Mouse (Mus musculus): ENCODE measurements at regions not wholly inside any gene's neighbourhood (a gene's known extent, or its start where the extent isn't known, plus 50 kb on each side); places are given as distances from the start of the nearest gene placed in this dataset.

DNA sequence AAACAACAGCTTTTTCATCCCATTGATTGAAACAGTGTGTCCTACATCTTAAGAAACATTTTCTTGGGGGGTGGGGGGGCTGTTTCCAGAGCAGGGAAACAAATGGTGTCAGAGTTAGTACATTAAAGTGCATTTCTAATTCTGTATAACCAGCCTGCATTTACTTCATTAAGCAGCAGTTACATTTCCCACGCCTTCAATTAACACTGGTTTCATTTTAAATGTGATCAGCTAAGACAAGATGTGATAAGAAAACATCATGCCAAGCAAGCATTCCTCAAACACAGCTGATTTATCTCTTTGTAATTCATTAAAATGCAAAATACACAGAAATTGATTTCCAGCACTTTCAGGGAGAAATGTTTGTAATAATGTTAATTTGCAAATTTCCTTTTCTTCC lies 122.0 kb downstream of the Olfr1505 start:
- DNase-seq (ENCODE audit: low spot score in 2 of 2): no peak

- no peak for DNase-seq (ENCODE audit: low spot score in 2 of 2)
These were observed 122.5 kb downstream of the Olfr1505 start for GRCm38 (mm10) chr19:14035785-14036184.

- no peak for DNase-seq (ENCODE audit: low spot score in 2 of 2)
These were observed 123.4 kb downstream of the Olfr1505 start for GRCm38 (mm10) chr19:14036750-14037149.

DNA sequence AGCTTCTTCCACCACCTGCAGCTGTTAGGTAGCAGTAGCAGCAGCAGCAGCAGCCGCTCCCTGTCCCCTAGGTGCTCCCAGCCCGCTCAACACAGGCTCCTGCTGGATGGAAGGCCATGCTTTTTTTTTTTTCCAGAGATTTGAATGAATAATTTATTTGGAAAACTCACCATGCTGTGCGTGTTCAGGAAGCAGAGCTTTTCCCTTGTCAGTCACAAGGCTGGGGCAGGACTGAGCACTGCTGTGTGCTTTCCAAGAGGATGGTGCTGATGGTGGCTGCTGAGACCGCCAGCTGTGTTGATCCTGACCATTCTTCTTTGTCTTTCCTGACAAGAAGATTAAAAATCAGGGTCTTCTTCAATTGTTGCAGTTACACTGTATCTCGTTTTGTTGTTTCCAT lies 129.4 kb downstream of the Olfr1505 start:
- DNase-seq (ENCODE audit: low spot score in 2 of 2): no peak

- peak in 1 of 2 experiments; percentile 6 for DNase-seq (ENCODE audit: low spot score in 2 of 2)
These were observed 132.1 kb downstream of the Olfr1505 start for GRCm38 (mm10) chr19:14045456-14045855.

- no peak for DNase-seq (ENCODE audit: low spot score in 2 of 2)
These were observed 138.7 kb downstream of the Olfr1505 start for GRCm38 (mm10) chr19:14052052-14052451.

- DNase-seq (ENCODE audit: low spot score in 2 of 2): no peak
These were observed 167.2 kb downstream of the Olfr1505 start for GRCm38 (mm10) chr19:14080538-14080937.

DNA sequence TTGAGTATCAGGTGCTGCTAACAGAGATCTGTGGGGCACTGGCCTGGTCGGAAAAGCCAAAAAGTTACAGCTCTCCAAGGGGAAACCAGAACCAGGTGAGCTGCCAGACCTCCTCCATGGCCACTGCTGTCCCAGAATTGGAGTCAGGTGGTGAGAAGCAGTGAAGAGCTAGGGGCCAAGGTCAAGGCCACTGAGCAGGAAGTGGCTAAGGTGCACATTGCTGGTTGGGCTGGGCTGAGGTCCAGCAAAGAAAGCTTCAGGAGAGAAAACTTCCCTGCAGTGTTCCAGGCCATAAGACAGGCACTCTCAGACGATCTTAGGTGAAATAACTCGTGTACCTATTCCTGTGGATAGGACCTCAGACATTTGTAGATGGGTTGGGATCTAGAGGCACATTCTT lies 171.4 kb downstream of the Olfr1505 start:
- no peak for DNase-seq (ENCODE audit: low spot score in 2 of 2)

GRCm38 (mm10) chr19:14090106-14090505 lies 176.8 kb downstream of the Olfr1505 start:
- no peak for DNase-seq (ENCODE audit: low spot score in 2 of 2)

DNA sequence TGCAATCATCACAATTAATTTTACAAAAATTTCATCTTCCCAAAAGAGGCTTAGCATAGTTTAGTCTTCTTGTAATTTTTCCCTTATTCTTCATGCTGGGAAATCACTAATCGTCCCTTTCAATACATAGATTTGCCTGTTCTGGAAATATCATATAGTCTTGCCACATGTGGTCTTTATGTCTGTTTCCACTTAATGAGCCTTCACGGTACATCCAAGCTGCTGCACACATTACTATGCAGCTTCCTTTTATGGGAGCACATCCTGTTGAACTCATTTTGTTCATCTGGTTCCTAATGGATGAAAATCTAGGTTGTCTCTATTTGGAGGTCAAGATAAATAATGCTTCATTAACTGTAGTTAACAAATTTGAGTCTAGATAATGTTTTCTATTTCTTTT lies 180.9 kb downstream of the Olfr1505 start:
- no peak for DNase-seq (ENCODE audit: low spot score in 2 of 2)

DNA sequence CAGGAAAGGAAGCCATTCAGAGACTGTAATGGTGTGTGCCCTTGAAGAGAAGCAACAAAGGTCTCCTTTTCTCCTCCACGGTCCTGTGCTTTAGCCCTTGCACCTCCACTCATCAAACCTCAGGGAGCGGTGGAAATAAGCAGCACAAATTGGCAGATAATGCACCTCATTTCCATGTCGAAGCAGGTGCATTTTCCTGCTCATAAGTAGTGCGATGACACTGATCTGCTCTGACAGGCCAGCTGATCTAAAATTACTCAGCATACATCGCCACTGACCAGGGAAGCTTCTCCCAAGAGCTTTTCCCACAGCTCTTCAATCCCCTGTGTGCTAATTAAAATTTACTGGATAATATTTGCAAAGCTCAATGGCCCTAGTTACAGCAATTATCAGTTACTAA lies 182.9 kb downstream of the Olfr1505 start:
- DNase-seq (ENCODE audit: low spot score in 2 of 2): no peak

GRCm38 (mm10) chr19:14109091-14109490 lies 195.8 kb downstream of the Olfr1505 start:
- DNase-seq (ENCODE audit: low spot score in 2 of 2): no peak

GRCm38 (mm10) chr19:14123348-14124113 lies 210.2 kb downstream of the Olfr1505 start:
- no peak for DNase-seq (ENCODE audit: low spot score in 2 of 2)

- no peak for DNase-seq (ENCODE audit: low spot score in 2 of 2)
These were observed 211.0 kb downstream of the Olfr1505 start for GRCm38 (mm10) chr19:14124250-14124827.

DNA sequence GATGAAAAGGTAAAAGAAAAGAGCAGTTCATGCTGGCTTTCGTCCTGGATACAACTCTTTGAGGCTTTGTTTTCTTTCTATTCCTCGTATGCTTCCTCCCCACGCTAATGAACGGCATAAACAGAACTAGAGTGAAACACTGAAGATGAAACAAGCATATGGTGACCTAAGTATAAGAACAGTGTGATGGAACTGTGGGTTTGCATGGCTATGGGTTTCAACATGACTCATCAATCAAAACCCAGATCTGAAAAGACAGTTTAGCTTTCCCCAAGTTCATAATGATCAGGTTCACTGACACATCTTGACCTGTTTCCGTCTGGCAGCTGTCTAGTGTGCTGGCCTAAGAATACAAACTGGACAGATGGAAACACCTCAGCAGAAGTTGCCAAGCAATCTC lies 211.7 kb downstream of the Olfr1505 start:
- no peak for DNase-seq (ENCODE audit: low spot score in 2 of 2)

DNA sequence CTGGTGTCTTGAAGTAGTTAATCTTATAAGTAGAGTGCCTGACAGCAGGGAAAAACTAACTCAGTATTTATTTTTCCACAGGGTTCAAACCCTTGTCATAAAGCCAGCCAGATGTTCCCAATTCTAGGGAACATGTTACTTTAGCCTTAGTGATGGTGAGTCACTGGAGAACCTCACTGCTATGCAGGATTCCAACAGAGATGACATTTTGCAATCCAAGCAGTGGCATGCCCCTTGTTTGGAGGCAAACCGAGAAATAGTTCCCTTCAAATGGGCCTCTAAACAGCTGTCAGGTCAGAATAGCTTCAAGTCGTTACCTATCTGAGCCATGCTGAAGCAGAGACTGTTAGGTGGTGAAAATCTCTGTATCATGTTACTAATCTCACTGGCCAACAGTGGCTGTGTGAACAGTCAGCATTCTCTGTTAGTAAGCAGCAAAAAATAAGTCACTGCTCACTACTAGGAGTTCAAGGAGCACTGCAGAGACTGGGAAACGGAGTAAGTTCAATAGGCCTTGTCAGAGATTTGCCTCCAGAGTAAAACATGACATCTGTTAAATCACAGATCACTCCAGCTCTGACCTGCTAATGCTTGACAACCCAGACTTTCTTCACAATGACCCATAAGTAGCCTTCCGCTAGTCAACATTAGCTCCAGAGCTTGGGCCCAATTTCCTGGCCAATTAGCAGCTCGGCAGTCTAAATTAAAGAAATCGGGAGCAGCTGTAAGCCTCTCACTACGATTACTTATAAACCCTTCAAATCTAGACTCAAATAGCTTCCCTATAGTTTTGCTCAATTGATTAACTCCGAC lies 215.3 kb downstream of the Olfr1505 start:
- DNase-seq (ENCODE audit: low spot score in 2 of 2): no peak

DNA sequence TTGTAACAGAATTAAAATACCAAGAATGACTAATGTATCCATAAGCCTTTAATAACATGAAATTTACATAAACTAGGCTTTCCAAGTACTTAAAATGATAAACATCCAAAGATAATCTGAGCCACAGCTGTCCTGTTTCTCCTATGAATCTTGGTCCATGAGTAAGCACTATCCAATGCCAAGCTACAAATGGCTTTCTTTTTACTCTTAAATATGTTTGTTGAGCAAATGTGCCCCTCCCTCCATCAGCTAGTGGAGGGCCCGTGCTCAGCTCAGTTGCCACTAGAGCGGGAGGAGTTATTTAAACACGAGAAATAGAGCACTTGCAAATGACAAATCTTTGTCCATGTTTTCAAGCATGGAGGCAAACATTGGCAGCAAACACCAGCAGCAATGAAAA lies 247.9 kb downstream of the Olfr1505 start:
- DNase-seq (ENCODE audit: low spot score in 2 of 2): no peak

DNA sequence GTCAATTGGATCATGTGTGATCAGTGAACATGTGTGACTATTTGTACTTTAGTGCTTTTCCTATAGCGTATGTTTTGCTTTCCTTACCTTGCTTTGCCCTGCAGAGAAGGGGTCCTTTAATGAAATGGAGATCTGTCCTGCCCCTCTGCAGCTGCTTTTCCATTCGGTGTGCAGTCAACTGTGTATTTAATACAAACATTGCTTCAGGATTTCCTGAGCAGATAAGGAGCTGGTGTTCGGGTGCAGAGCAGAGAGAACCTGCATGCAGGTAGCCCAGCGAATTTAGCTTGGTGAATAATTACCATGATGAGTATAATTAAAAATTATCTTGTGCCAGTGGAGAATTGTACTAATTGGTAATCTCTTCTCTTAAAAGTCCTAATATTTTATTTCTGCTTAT lies 249.4 kb downstream of the Olfr1505 start:
- DNase-seq (ENCODE audit: low spot score in 2 of 2): no peak

DNA sequence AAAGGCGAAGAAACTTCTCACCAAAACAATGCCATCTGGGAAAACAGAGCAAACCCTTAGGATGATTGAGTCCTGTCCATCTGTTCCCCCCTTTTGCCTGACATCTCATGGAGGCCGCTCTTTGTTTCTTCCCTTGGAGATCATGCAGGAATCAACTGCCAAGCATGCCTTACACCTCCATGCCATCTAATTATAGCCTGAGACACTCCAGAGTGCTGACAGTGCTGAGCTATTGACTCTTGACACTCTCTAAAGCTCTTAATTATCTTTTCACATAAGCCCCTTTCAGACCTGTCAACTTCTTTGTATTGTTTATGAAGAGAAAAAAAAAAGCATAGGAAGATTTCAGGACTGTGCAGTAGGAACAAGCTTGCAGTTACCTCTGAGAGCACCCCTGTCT lies 252.4 kb downstream of the Olfr1505 start:
- no peak for DNase-seq (ENCODE audit: low spot score in 2 of 2)

GRCm38 (mm10) chr19:14180244-14180643 lies 266.9 kb downstream of the Olfr1505 start:
- no peak for DNase-seq (ENCODE audit: low spot score in 2 of 2)

GRCm38 (mm10) chr19:14180956-14181355 lies 267.6 kb downstream of the Olfr1505 start:
- DNase-seq (ENCODE audit: low spot score in 2 of 2): no peak

DNA sequence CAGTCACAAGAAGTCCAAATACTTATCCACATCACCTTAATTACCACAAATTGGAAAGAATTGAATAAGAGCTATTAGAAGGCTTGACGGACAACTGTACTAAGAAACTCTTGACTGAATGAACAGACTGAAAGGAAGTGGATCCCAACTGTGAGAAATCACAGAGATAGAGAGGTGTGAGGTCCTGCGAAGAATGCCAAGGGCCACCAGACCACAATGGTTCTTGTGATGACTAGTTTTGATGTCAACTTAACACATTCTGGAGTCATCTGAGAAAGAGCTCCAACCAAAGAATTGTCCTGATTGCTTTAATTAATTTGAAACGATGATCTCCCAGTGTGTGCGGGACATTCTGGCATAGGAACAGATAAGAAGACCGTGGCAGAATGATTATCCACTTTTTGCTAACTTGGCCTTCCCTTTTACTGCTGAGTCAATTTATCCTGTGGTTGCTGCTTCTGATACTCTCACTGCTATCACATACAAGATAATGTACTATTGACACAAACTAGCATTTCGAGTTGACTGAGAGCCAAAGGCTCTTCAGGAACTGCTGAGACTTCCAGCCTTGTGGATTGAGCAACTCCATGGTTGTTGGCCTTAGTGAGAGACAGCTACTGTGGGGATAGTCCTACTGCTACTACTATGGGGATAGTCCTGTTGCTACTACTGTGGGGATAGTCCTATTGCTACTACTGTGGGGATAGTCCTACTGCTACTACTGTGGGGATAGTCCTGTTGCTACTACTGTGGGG lies 268.5 kb downstream of the Olfr1505 start:
- no peak for DNase-seq (ENCODE audit: low spot score in 2 of 2)

Data from frontal cortex, postnatal 36 days (tissue).